Mouse (Mus musculus) fibroblast of lung, adult 2 months (primary cell): ENCODE measurements around the gene Glg1.
"Not testable (repeated sequence)": the region's sequence is repeated elsewhere in the genome, so short reads cannot be mapped to it uniquely, and the experiment has no call there.

Source experiments
- DNase-seq: peaks from one replicate; pipeline ENCODE4 v3.0.0-alpha.2; 2011; ENCODE audit warnings: low read depth

Glg1 gene

DNA sequence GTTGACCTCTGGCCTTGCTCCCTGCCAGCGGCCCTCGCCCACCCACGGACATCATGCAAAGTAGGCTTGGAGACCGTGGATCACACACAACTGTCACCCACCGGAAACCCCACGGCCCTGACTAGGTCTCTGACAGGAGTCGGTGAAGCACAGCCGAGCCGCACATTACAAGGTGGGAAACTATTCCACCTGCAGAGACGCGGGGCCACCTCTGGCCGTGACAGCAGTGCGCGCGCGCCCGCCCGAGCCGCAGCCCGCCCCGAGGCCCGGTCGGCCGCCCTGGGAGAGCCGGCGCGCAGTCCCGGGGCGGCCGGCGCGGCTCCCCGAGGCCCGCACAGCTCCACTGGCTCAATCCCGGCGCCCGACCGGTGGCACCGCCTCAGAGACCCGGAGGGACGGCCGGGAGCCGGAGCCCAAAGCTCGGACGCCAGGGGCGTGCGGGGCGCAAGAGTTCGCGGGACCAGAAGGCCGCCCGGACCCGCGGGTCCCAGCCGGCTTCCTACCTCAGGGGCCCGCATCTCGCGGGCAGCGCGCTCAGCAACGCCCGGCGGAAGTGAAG, 114.0 kb downstream of the Glg1 start:
- not testable (repeated sequence) for DNase-seq

DNA sequence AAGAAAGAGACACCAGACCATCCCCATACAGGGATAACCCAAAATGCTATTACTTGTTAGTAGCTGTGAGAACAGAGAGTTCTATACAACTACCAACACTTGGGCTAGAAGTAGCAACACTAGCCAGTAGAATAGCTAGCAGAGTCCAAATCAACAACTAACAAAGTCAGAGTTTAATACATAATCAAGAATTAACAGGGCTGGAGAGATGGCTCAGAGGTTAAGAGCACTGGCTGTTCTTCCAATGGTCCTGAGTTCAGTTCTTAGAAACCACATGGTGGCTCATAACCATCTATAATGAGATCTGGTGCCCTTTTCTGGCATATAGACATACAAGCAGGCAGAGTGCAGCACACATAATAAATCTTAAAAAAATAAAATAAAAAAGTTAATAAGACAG, 116.5 kb downstream of the Glg1 start:
- no peak for DNase-seq

GRCm38 (mm10) chr8:111130756-111131155, 128.3 kb downstream of the Glg1 start:
- no peak for DNase-seq

DNA sequence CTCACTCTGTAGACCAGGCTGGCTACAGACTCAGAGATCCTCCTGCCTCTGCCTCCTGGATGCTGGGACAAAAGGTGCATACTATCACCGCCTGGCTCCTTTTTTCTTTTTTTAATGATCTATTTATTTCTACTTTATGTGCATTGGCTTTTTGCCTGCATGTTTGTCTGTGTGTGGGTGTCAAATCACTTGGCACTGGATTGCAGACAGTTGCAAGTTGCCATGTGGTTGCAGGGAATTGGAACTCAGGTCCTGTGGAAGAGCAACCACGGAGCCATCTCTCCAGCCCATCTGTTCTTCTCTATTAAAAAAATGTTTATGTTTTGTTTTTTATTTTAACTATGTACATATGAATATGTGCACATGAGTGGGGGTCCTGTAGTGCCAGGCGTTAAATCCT, 139.5 kb downstream of the Glg1 start:
- DNase-seq, result no peak

- no peak for DNase-seq
These were observed 144.1 kb downstream of the Glg1 start for GRCm38 (mm10) chr8:111114891-111115290.
